1 mouse cellular context compared by ENCODE assay signal in genomic region chr9:107612191-107612944, GRCm38 (mm10).
TF ChIP-seq lines count a peak whose summit lies in the region.

No protein-coding gene starts in this region.

TF ChIP-seq in CH12.LX, 34 proteins besides CTCF, POLR2A, EP300 and RAD21:
- peak; percentile 60 for TF ChIP-seq ETS1 (conservative IDR thresholded peaks at IDR 0.05; ENCODE audit: low read depth, low read length)
- TF ChIP-seq E2F4 (IDR thresholded peaks at IDR 0.05; ENCODE audit: insufficient replicate concordance, low read depth, low read length) = no peak
- no peak for TF ChIP-seq TBP (conservative IDR thresholded peaks at IDR 0.05; ENCODE audit: low read depth, low read length)
- peak; percentile 40 for TF ChIP-seq USF1 (IDR thresholded peaks at IDR 0.05; ENCODE audit: low read depth, low read length)
- TF ChIP-seq CHD1 (IDR thresholded peaks at IDR 0.05; ENCODE audit: low read depth, low read length) = no peak
- TF ChIP-seq PAX5 (IDR thresholded peaks at IDR 0.05; ENCODE audit: low read length) = no peak
- TF ChIP-seq ZKSCAN1 (IDR thresholded peaks at IDR 0.05; ENCODE audit: borderline replicate concordance, low read depth, low read length) = no peak
- TF ChIP-seq BHLHE40 (IDR thresholded peaks at IDR 0.05; ENCODE audit: low read depth, low read length) = peak; percentile 97
- TF ChIP-seq GABPA (IDR thresholded peaks at IDR 0.05; ENCODE audit: insufficient replicate concordance, low read depth, low read length) = no peak
- peak; percentile 71 for TF ChIP-seq ZC3H11A (IDR thresholded peaks at IDR 0.05; ENCODE audit: low read depth, low read length)
- peak; percentile 22; the same call in 1 of the 2 replicates for TF ChIP-seq MAX (IDR thresholded peaks at IDR 0.05; ENCODE audit: low read length)
- no peak for TF ChIP-seq CHD2 (IDR thresholded peaks at IDR 0.05; ENCODE audit: low read length)
- TF ChIP-seq ZNF384 (IDR thresholded peaks at IDR 0.05; ENCODE audit: low read depth, low read length) = no peak
- peak; percentile 77 for TF ChIP-seq ELF1 (IDR thresholded peaks at IDR 0.05; ENCODE audit: low read depth, low read length)
- TF ChIP-seq ZMIZ1 (IDR thresholded peaks at IDR 0.05; ENCODE audit: low read depth, low read length) = peak; percentile 39; the same call in 1 of the 2 replicates
- TF ChIP-seq JUN (IDR thresholded peaks at IDR 0.05; ENCODE audit: insufficient read depth, low read depth, low read length) = peak; percentile 71
- TF ChIP-seq MEF2A (IDR thresholded peaks at IDR 0.05; ENCODE audit: borderline replicate concordance, low read depth, low read length) = peak; percentile 84
- peak; percentile 60; the same call in 1 of the 2 replicates for TF ChIP-seq NELFE (IDR thresholded peaks at IDR 0.05; ENCODE audit: low read depth, low read length)
- no peak for TF ChIP-seq KAT2A (IDR thresholded peaks at IDR 0.05; ENCODE audit: insufficient replicate concordance, low read length)
- peak; percentile 37; the same call in 1 of the 2 replicates for TF ChIP-seq MYC (IDR thresholded peaks at IDR 0.05; ENCODE audit: low read depth, low read length)
- TF ChIP-seq MAZ (IDR thresholded peaks at IDR 0.05; ENCODE audit: low read depth, low read length) = 0 out of 2 replicates have a peak, but pooled peaks have one; percentile 32
- peak; percentile 94 for TF ChIP-seq SMC3 (IDR thresholded peaks at IDR 0.05; ENCODE audit: low read depth, low read length)
- TF ChIP-seq USF2 (conservative IDR thresholded peaks at IDR 0.05; ENCODE audit: low read depth, low read length) = no peak
- peak; percentile 47; the same call in 1 of the 2 replicates for TF ChIP-seq HCFC1 (IDR thresholded peaks at IDR 0.05; ENCODE audit: low read depth, low read length)
- TF ChIP-seq MAFK (IDR thresholded peaks at IDR 0.05; ENCODE audit: insufficient replicate concordance, low read length) = peak; percentile 24; the same call in 1 of the 2 replicates
- peak; percentile 84 for TF ChIP-seq TCF12 (IDR thresholded peaks at IDR 0.05; ENCODE audit: low read depth, low read length)
- TF ChIP-seq UBTF (IDR thresholded peaks at IDR 0.05; ENCODE audit: low read depth, low read length) = peak; percentile 92
- TF ChIP-seq SIN3A (IDR thresholded peaks at IDR 0.05; ENCODE audit: low read length) = no peak
- peak; percentile 81 for TF ChIP-seq MXI1 (IDR thresholded peaks at IDR 0.05; ENCODE audit: low read depth, low read length)
- TF ChIP-seq JUND (conservative IDR thresholded peaks at IDR 0.05; ENCODE audit: low read depth, low read length) = peak; percentile 49; the same call in 1 of the 2 replicates
- TF ChIP-seq POLR2AphosphoS2 (IDR thresholded peaks at IDR 0.05; ENCODE audit: low read depth, low read length) = no peak
- peak; percentile 83 for TF ChIP-seq IRF4 (IDR thresholded peaks at IDR 0.05; ENCODE audit: low read depth, low read length)
- 0 out of 2 replicates have a peak, but pooled peaks have one; percentile 28 for TF ChIP-seq RCOR1 (conservative IDR thresholded peaks at IDR 0.05; ENCODE audit: low read depth, low read length)
- TF ChIP-seq NRF1 (IDR thresholded peaks at IDR 0.05; ENCODE audit: low read depth, low read length) = peak; percentile 52
